8 mouse cellular contexts compared by ENCODE assay signal in the genomic region with DNA sequence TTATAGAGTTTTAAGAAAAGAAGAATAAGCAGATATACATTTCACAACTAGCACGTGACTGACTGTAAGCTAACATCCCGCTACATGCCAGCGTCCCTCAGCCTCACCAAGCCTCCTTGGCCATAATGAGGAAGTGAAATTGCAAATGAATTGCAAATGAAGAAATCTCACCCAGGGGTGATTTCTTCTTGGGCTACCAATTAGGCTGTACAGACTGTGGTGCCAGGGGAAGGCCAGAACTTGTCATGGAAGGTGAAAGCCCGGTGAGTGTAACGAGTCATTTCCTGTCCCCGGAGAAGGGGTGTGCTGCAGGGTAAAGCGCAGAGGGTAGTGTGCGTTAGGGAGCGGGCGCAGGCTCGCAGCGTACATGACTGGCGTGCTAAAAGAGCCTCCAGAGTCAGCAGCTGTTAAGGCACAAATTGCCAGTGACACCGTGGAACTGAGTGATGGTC. TPM values are rescaled to one million over a fixed set of nuclear protein-coding genes. Genes with fewer than 3 reads are reported as not detected.
DNase-seq lines count a peak whose midpoint lies in the region; ATAC-seq lines count a peak whose summit lies in the region.

No protein-coding gene starts in this region.

- no peaks in the 10 kb centered on the region for H3K36me3 ChIP-seq in embryonic facial prominence, embryonic 13.5 days
- H3K36me3 ChIP-seq in limb, embryonic 13.5 days: no peaks in the 10 kb centered on the region
- no peaks in the 10 kb centered on the region for H3K36me3 ChIP-seq in midbrain, embryonic 14.5 days (ENCODE audit: control insufficient read depth, insufficient read depth, low read length)

- no peak overlapping the region for H3K27ac ChIP-seq in embryonic facial prominence, embryonic 13.5 days
- no peak overlapping the region for H3K27ac ChIP-seq in limb, embryonic 13.5 days
- peak overlapping the region; percentile 75 for H3K27ac ChIP-seq in midbrain, embryonic 14.5 days (replicated peaks; ENCODE audit: low read depth, low read length)

- no peak overlapping the region for H3K9ac ChIP-seq in embryonic facial prominence, embryonic 13.5 days
- no peak overlapping the region for H3K9ac ChIP-seq in limb, embryonic 13.5 days
- H3K9ac ChIP-seq in midbrain, embryonic 14.5 days (replicated peaks; ENCODE audit: low read length): peak overlapping the region; percentile 10; the same call in 1 of the 2 replicates

- no peaks in the 10 kb centered on the region for H3K4me1 ChIP-seq in embryonic facial prominence, embryonic 13.5 days
- peaks cover 4% of the 10 kb centered on the region; the same call in 1 of the 2 replicates for H3K4me1 ChIP-seq in limb, embryonic 13.5 days
- peaks cover 11% of the 10 kb centered on the region; the same call in 1 of the 2 replicates for H3K4me1 ChIP-seq in midbrain, embryonic 14.5 days (ENCODE audit: control insufficient read depth, insufficient read depth, low read length)

- peak; percentile 65 for ATAC-seq in activated CD4-positive, CD25-positive, alpha-beta regulatory T cell, adult 4 months
- ATAC-seq in embryonic facial prominence, embryonic 13.5 days (ENCODE audit: insufficient number of reproducible peaks, insufficient read depth, low FRiP score, low TSS enrichment, low read depth): no peak
- no peak for ATAC-seq in limb, embryonic 13.5 days (ENCODE audit: low FRiP score, low read depth)
- peak; percentile 92 for ATAC-seq in midbrain, embryonic 14.5 days (ENCODE audit: low FRiP score, low TSS enrichment)

- H3K4me2 ChIP-seq in embryonic facial prominence, embryonic 13.5 days: peak overlapping the region; percentile 27
- H3K4me2 ChIP-seq in limb, embryonic 13.5 days (replicated peaks): peak overlapping the region; percentile 44
- H3K4me2 ChIP-seq in midbrain, embryonic 14.5 days (ENCODE audit: low read length): peak overlapping the region; percentile 51

- H3K27me3 ChIP-seq in embryonic facial prominence, embryonic 13.5 days: no peaks in the 10 kb centered on the region
- H3K27me3 ChIP-seq in limb, embryonic 13.5 days: peaks cover 5% of the 10 kb centered on the region; the same call in 1 of the 2 replicates
- no peaks in the 10 kb centered on the region for H3K27me3 ChIP-seq in midbrain, embryonic 14.5 days (ENCODE audit: control insufficient read depth, insufficient read depth, low read length)

- H3K4me3 ChIP-seq in embryonic facial prominence, embryonic 13.5 days: no peak overlapping the region
- 0 out of 2 replicates have a peak overlapping the region, but pooled peaks have one; percentile 16 for H3K4me3 ChIP-seq in limb, embryonic 13.5 days
- H3K4me3 ChIP-seq in midbrain, embryonic 14.5 days (replicated peaks; ENCODE audit: low read depth, low read length): peak overlapping the region; percentile 22; the same call in 1 of the 2 replicates

- peak; percentile 85 for DNase-seq in midbrain, embryonic 14.5 days
- no peak for DNase-seq in right cerebral cortex, postnatal 36 days (ENCODE audit: low spot score in 2 of 2)
- DNase-seq in cerebellum, postnatal 4 days (ENCODE audit: low spot score in 2 of 2): no peak
- DNase-seq in frontal cortex, postnatal 10 days (ENCODE audit: low spot score in 2 of 2): no peak
- no peak for DNase-seq in right cerebral cortex, postnatal 10 days (ENCODE audit: low spot score in 2 of 2)

- 42% methylated on average over 14 of the region's 14 CpGs for WGBS in embryonic facial prominence, embryonic 13.5 days
- 29% methylated on average over 14 of the region's 14 CpGs for WGBS in limb, embryonic 13.5 days
- 8% methylated on average over 14 of the region's 14 CpGs for WGBS in midbrain, embryonic 14.5 days

- H3K9me3 ChIP-seq in embryonic facial prominence, embryonic 13.5 days: no peaks in the 10 kb centered on the region
- no peaks in the 10 kb centered on the region for H3K9me3 ChIP-seq in limb, embryonic 13.5 days
- H3K9me3 ChIP-seq in midbrain, embryonic 14.5 days (ENCODE audit: control insufficient read depth, low read length): no peaks in the 10 kb centered on the region

RNA-seq across cellular contexts. Expression of gene Mfsd1, which starts 25.3 kb away (rescaled TPM):
- 10 to 100 TPM; 42.1 to 49.2 TPM for polyA plus RNA-seq in activated CD4-positive, CD25-positive, alpha-beta regulatory T cell, adult 4 months (2017; shearing (Covaris generic))
- 54.8 and 63.6 TPM in 2 replicates for polyA plus RNA-seq in embryonic facial prominence, embryonic 13.5 days (2015; fragmentation: Nextera tagmentation; extraction: Ambion mirVana)
- 52.2 and 52.7 TPM in 2 replicates for polyA plus RNA-seq in limb, embryonic 13.5 days (2015; fragmentation: Nextera tagmentation; extraction: Ambion mirVana)
- polyA plus RNA-seq in midbrain, embryonic 14.5 days (2014; fragmentation: Nextera tagmentation; extraction: Ambion mirVana): 28.8 and 42.9 TPM in 2 replicates

RNA-seq across cellular contexts. Expression of gene Rarres1, which starts 41.9 kb away (rescaled TPM):
- polyA plus RNA-seq in activated CD4-positive, CD25-positive, alpha-beta regulatory T cell, adult 4 months (2017; shearing (Covaris generic)): under 1 TPM in 1 of 2 experiments, not detected in 1; 0.33 TPM
- 2.5 and 3.2 TPM in 2 replicates for polyA plus RNA-seq in embryonic facial prominence, embryonic 13.5 days (2015; fragmentation: Nextera tagmentation; extraction: Ambion mirVana)
- polyA plus RNA-seq in limb, embryonic 13.5 days (2015; fragmentation: Nextera tagmentation; extraction: Ambion mirVana): 4.9 and 6.1 TPM in 2 replicates
- 2.3 and 3.5 TPM in 2 replicates for polyA plus RNA-seq in midbrain, embryonic 14.5 days (2014; fragmentation: Nextera tagmentation; extraction: Ambion mirVana)

Comparison
In these comparisons a context has a peak if more than half of its experiments do, and no peak if none do; other contexts are left out.
1. ATAC-seq: peak in activated CD4-positive, CD25-positive, alpha-beta regulatory T cell, adult 4 months (single experiment) and midbrain, embryonic 14.5 days (single experiment); none in embryonic facial prominence, embryonic 13.5 days (single experiment) and limb, embryonic 13.5 days (single experiment).
2. Peak in every context shown above with its lines, with median percentiles within 50 percentile points of each other: H3K4me2 ChIP-seq.